Mouse (Mus musculus): ENCODE results near the gene Lrrk1. TPM values are rescaled to one million over a fixed set of nuclear protein-coding genes. Genes with fewer than 3 reads are reported as not detected.
A peak's percentile ranks its signal among the peaks of the same experiment; 100 is the strongest.

The Lrrk1 gene
- polyA plus RNA-seq (2015; fragmentation: Nextera tagmentation; extraction: Ambion mirVana) = 9.6 and 10.1 TPM in 2 replicates

DNA sequence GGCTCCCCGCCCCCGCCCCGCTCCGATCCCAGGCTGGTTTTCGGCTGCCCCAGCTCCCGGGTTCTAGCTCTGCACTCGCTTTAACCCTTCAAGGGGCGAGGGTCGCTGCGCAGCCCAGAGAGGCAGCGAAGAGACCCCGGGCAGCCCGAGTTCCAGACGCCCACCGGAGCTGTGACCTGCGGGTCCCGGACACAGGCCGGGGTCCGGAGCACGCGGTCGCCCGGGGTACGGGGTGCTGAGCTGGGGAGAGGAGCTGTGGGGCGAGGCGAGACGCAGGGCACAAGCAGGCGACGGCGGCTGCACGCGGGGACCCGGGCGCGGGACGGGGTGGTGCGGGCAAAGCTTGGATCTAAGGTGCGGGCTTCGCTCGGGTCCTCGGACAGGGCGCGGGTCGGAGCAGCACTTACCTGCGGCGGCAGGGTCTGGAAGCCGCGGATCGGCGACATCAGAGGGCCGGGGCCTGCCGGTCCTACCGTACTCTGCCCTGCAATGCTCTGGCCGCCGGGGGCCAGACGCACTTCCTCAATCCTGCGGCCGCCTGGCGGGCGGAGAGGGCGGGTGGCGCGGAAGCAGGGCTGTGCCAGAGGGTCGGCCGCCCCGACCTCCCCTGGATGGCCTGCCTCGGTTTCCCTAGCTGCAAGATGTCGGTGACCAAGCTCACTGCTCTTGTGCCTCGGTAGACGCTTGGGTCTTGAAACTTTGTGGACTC is at the start of gene Lrrk1:
Gene Lrrk1 (minus strand): TSS at position 538 of the 709 bp plus-strand sequence.
- DNase-seq (ENCODE audit: low spot score) = no peak

DNA sequence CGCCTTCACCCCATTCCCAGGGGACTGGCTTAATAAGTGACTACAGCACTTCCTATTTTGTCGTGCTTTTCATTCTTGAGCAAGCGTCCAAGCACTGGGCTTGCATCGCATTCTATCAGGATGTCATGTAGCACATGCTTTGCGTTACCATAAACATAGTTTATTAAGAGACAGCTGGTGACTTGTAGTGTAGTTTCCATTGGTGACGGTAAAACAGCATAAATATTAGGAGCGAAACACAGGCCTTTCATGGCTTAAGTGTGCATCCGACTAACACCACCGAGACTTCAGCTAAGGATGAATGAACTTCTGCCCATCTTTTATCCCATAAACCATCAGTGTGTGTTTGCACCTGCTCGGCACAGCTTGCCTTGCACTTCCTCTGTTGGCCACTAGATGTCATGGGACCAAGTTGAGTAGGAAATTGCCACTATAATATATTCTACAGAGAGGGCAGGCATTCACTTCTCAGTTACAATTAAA is 46.3 kb upstream of the Lrrk1 start:
- DNase-seq (ENCODE audit: low spot score) = peak; percentile 57

DNA sequence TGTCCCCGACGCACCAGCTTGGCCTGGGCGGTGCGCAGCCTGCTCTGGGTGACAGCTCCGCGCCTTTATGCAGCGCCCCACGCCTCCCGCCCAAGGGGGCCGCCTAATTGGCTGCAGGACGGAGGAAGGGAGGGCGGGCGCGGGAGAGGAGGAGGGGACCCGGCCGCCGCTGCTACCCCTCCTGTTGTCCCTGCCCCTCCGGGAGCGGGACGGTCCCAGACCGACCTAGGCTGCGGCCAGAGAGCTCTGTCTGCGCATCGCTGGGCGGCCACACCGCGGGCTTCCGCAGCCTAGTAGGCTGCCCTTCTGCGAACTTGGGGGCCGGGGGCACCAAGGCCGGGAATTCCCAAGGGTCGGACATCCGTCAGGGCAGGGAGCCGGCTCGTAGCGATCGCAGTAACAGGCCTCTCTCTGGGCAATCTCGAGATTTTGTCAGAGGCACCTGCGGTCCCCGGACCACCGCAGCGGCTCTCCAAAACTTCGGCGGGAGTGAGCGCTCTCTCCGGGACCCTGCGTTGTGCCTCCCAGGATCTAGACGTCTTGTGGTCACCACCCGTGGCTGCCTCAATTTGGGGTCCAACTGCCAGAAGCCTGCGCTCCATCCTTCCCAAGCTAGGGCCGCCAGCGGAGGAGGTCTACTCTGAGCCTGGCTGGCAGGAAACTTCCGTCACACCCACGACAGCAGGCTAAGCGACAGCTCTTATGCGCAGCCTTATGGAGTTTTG is 39.4 kb upstream of the Lrrk1 start, which contains the start of gene Aldh1a3:
Gene Aldh1a3 (minus strand): TSS at position 81 of the 725 bp plus-strand sequence.
- DNase-seq (ENCODE audit: low spot score) = no peak

DNA sequence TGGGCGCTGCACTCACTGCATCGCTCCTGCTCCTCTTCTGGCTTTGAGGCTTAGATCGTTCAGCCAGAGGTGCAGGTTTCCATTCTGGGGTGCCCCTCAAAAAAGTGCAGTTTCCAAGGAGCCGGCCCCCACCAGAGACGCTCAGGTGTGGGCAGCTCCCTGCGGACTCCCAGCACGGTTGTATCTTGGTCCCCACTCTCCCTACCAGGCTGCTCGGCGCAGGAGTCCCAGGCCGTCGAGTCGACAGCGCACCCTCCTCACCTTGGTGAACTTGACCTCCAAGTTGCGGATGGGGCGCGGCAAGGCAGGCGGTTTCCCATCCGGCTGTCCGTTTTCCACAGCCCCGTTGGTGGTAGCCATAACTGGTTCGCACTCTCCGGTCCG is 38.9 kb upstream of the Lrrk1 start:
- DNase-seq (ENCODE audit: low spot score) = no peak

DNA sequence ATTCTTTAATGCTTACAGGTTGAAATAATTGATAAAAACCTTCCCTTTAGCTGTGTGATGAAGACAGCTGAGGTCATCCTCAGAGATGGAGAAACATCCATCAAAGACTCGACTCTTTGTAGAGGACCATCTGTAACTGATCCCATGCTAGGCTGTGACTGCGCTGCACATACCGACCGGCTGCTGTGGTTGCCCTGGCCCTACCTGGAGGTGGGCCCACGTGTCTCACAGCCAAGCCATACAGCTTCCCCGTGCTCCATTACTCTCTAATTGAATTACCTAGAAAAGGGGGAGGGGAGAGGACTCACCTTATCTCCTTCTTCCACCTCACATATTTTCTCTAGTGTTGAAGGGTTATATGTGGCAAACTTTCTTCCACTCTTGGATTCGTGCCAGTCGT is 33.8 kb upstream of the Lrrk1 start:
- DNase-seq (ENCODE audit: low spot score) = no peak

DNA sequence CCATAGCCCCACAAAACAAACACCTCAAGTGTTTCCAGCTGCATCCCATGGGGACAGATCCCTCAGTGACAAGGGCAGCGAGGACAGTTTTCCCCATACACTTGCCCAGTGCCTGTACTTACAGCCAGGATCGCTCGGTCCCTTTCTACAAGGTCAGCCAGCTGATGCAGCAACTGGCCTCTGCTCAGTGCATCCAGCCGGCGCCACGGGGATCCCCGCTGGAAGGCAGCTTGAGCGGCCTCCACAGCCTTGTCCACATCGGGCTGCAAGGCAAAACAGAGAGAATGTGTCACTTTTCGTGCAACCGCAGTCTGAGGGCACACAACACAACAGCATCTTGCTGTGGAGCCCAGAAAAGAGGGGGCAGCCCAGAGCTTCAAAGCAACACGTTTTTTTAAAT is 30.8 kb upstream of the Lrrk1 start:
- no peak for DNase-seq (ENCODE audit: low spot score)

DNA sequence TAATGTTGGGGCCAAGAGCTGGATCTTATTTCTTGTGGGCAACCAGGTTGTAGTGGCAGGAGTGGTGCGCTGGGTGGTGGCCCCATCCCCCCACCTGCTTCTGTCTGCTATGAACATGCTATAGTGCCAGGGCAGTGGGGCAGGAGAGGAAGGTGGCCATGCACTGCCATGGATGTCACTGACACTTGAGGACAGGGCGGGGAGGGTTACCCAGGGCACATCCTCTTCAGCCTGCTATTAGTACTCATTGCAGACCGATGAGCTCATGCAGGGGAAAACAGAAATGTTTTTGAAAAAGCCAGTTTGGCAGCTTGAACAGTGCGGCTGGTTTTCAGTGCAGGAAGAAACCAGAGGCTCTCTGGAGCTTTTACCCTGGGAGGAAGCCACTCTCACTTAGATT is 28.7 kb upstream of the Lrrk1 start:
- no peak for DNase-seq (ENCODE audit: low spot score)

DNA sequence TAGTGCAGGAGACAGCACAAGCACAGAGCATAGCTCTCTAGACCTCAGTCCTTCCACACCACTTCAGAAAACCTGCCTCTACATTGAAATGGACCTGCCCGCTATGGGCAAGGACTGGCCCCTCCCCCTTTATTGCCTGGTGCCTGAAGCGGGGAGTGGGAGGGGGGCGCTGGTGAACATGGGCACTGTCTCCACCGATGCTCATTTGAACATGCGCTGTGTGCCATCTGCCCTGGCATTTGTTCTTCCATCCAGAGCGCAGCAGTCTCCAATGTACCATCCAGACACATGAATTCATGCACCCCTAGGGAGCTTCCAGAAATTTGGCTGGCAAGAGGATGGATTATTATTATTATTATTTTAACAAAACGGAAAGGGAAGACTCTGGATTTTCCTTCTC is 24.9 kb upstream of the Lrrk1 start:
- no peak for DNase-seq (ENCODE audit: low spot score)

DNA sequence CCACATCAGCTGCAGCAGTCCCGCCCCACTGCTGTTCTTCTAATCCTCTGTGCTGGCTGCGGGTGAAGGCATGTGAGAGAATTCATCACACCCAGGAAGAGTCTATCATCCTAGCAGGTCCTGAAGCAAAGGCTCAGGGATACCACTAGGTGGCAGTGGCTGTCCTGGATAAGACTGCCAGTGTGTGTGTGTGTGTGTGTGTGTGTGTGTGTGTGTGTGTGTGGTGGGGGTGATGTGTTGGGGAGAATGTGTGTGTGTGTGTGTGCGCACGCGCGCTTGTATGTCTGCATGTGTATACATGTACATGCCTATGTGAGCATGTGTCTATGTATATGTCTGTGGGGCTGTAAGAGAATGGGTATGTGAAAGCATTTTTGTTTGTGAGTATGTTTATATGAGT is 21.3 kb upstream of the Lrrk1 start:
- DNase-seq (ENCODE audit: low spot score) = no peak

DNA sequence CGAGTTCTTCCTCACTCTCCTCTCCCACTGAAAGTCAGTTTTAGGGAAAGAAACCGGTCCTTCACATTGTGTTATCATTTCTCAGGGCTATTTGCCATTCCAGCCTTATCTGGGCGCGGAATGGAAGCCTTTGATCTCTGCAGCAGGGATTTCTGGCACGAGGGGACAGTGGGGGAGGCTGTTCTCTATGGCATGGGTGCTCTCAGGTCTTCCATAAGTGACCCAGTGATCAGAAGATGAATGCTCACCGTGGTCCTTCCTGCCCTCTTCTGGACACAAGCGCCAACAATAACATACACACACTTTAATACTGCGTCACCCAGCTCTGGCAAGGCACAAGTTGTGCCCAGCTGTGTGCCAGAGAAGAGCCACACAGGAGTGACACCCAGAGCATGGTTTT is 18.8 kb upstream of the Lrrk1 start:
- DNase-seq (ENCODE audit: low spot score) = no peak

DNA sequence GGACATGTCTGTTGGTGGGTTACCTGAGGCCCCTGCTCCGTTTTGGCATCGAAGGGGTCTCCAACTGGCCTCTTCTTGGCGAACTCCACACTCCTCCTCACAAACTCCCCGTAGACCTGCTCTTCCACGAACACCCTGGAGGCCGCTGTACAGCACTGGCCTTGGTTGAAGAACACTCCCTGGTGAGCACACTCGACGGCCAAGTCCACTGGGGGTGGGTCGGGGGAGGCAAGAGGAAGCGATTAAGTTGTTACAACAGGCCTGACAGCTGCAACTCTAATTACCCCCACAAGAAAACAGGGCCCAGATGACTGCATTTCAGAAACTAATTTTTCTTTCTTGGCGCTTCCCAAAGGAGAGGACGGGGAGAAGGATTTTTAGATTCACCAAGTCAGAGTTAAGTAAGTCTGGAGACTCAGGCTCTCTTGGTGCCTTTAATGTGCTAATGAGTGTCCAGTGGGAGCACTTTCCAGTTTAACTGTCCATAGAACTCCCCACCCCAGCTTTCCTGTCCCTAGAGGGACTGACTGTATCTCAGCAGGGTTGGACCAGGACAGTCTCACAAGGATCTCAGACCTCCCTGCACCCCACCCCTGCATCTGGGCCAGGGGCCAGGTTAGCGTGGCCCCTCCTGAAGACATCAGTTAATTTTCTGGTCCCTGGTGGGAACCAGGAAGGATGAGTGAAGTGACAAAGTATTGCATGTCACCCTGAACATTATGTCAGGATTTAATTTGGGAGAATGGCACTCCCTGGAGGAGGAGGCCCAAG is 18.0 kb upstream of the Lrrk1 start:
- DNase-seq (ENCODE audit: low spot score) = no peak

DNA sequence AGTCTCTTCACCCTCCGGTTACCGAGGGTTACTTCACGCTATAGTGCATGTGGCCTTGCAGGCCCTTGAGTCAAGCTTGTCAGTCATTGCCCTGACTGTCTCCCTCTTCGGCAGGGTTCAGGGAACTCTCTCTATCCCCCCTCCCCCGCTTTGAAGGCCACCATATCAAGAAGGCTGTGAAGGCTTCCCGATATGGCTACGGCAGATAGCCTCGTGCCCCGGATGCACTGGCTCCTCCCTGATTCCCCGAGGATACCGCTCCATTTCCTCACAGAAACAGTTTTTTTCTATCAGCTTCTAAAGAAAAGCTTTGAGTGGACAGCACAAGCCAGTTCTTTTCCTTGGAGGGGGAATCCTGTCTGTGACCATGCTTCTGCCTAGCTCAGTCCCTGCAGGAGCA is 17.4 kb upstream of the Lrrk1 start:
- DNase-seq (ENCODE audit: low spot score) = no peak

DNA sequence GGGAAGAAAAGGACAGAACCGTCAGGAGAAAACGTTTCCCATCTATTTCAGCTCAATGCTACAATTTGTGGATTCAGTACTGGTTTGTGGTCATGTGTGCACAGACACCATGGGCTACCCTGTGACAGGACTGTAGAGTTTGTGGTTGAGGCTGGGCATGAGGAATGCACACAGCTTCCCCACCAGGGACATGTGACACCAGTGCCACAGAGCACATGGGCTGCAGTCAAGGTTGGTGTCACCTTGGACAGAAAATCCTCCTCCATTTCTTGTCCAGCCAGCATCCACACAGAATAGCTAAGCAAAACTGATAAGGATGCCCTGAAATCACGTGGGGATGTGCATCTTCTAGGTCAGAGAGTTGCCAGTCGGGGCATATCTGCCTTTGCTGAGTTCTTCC is 16.7 kb upstream of the Lrrk1 start:
- DNase-seq (ENCODE audit: low spot score) = no peak

DNA sequence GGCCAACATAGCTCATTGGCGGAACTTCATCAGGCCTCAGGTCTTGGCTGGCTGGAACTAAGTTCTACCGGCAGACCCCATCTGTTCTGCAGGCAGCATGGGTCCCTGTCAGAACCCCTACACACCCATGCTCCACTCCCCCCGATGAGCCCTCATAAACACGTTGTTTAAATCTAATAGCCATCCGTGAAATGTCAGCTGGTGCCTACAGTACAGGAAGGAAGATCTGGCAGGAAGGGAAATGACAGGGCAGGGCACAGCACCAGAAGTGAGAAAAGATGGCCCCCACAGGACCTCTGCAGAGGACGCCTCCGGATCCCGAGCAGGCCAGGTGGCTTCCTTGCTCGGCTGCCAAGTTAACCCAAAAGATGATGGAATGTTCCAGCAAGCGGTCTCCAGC is 16.0 kb upstream of the Lrrk1 start:
- DNase-seq (ENCODE audit: low spot score) = no peak

DNA sequence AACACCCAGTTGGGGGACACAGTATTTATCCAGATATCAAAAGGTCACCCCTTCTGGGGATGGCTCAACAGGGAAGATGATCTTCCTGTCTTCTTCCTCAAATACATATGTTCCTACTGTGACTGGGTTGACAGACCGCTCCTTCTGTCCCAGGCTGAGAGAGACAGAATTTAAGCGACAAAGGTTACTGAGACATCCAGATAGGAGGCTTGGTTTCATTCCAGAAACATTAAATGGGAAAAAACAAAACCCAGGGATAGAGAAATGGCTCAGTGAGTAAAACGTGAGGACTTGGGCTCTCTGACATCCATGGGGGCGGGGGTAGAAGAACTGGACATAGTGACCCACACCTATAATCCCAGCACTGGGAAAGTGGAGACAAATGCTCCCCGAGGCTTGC is 14.7 kb upstream of the Lrrk1 start:
- no peak for DNase-seq (ENCODE audit: low spot score)

DNA sequence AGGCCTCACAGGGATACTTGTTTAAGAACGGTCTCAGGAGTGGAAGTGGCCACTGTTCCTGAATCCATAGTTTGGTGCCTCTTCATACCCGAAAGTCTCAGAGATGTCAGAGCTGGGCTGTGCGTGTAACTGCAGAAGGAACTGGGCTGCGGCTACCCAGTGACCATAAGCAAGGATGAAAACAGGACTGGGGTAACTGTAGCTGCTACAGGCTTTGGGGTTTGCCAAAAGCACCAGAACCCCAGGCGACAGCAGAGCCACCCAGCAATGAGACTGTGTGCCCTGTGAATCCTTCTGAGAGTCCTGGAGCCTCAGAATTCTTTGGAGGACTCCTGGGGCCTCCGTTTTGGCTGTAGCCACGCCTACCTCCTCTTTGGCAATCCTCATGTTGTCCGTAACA is 13.5 kb upstream of the Lrrk1 start:
- DNase-seq (ENCODE audit: low spot score) = no peak

DNA sequence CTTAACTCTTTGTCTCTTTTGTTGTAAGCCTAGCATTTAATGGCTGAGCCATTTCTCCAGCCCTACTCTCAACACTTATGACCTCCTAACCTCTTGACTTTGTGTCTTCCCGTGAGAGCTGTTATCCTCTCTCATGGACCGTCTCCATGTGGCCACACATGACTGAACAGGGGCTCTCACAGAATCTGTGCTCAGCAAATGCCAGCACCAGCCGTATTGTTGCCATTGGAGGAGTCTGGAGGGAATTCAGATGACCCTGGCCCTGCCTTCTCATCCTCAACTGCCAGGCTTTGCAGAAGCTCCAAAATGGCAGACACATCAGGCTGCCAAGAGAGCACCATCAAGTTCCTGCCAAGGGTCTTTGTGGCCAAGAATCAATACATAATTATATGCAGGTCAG is 9.1 kb upstream of the Lrrk1 start:
- no peak for DNase-seq (ENCODE audit: low spot score)

DNA sequence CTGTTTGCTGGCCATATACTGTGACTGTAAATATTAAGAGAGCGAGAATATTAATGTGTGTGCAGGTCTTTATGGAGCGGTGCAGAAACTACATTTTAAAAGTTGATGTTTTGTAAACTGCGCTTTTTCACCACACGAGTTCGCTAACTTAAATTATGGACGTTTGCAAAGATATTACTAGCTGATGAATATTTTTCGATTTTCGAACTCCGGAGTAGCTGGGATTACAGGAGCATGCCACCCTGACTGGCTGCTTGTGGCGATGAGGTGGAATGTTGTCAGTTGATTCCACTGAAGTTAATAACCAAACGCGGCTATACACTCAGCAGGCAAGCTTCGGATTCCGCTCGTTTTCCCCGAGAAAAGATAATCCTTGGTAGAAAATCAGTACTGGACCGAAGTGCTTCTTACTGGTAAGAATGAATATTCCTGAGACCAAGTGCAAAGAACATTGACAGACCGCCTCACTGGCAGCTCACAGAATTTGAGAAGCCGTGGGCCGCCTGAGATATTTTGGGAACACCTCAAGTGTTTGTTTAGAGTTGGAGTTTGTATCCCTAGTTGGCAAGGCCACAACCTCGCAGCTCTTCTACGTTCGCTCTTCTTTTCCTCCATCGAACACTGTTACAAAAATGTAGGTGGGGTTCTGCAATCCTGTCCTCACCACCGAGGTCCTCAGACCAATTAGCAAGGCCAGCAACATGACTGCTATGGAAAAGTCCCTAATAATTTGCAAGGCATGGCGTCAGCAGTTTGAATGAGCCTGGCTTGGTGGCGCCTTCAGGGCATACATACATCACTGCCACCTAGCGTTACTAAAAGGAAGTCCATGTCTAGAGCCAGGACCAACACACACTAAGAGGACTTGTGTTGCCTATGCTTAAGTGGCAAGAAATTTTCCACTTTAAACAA is 727 bp upstream of the Lrrk1 start:
- peak; percentile 55 for DNase-seq (ENCODE audit: low spot score)

DNA sequence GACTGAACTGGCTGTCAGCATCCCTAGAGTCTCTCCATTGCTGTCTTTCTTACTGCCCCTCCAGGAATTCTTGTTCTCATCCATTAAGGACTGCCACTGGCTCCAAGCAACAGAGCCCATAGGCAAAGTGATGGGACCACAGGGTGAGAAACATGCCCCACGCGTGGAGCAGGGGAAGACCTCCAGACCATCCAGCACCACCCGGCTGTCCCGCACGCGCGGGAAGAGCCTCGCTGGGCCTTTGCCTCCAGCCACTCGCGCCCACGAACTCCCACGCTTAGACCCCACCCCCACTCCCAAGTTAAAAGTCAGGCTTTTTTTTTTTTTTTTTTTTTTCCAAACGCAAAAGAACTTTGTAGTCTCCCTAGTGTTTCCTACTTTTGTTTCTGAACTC is 734 bp downstream of the Lrrk1 start:
- no peak for DNase-seq (ENCODE audit: low spot score)

DNA sequence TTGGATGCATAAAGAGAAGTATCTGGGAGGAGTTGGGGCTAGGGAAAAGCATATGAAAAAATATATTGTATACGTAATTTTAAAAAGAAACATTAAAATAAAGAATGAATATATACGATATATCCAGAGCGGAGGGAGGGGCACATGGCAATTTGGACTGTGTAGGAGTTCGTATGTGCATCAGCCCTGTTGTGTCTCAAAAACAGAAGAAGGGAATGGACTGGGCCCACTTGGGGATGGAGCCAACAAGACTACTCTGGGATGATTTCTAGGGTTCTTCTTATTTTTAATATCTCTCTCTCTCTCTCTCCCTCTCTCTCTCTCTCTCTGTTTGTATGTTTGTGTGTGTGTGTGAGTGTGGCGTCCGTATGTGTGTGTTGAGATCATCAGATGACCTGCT is 1.7 kb downstream of the Lrrk1 start:
- DNase-seq (ENCODE audit: low spot score) = no peak

DNA sequence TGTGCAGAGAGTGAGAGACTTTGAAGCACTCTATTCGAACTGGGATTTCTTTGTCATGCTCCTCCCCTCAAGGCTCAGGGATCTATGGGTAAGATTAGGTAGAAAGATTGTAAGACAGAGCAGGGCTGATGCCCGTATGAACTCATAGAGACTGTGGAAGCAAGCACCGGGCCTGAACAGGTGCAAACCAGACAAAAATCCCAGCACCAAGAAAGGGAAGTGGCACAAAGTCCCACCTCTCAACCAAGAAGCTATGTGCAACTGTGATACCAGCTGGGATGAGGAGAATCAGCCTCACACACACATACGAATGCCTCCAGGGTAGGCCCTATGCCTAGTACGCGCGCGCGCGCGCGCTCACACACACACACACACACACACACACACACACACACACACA is 2.3 kb downstream of the Lrrk1 start:
- no peak for DNase-seq (ENCODE audit: low spot score)
